Mouse (Mus musculus) left cerebral cortex, adult 18-20 months (tissue): ENCODE measurements at regions not wholly inside any gene's neighbourhood (a gene's known extent, or its start where the extent isn't known, plus 50 kb on each side); places are given as distances from the start of the nearest gene placed in this dataset.
A peak's percentile ranks its signal among the peaks of the same experiment; 100 is the strongest.

ENCODE experiments used
- DNase-seq, 2 experiments: peaks; one replicate each; pipeline ENCODE4 v3.0.0; 2021 to 2022; ENCODE audit warnings: low spot score in 2 of 2, mixed read lengths in 1 of 2

DNA sequence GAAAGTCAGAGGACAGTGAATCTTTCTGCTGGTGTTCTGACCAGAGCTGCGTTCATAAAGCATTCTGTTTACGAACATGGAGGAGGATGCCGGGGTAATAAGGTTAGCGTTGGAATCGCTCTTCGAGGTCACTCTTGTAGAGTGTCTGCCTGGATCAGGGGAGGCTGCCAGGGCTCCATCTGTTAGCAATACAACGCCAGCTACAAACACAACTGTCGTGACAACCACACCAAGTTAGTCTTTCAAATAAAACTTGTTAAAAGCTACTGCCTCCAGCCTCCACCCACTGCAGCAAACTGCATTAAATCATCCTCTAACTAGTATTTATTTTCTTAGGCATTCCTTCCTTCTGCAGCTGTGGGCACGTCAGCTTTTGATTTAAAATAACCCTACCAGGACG is 525.0 kb downstream of the 1700129C05Rik start:
- DNase-seq, result peak; percentile 1 to 9

DNA sequence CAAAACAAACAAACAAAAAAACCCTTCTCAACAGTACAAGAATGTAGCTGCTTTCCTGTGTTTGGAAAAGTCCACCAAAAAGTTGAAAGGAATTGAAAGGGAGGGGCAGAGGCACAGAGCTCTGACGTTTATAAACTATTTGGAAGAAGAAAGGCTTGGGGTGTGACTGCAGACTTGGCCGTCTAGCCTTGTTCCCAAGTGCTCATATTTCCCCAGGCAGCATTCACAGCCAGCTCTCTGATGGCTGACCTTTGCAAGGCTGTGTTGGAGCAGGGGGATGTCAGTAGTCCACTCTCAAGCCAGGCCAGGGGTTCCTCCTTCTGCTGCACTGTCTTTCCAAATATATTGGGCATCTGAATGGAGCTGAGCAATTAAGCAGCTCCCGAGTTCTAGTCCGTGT is 534.5 kb downstream of the 1700129C05Rik start:
- no peak for DNase-seq

DNA sequence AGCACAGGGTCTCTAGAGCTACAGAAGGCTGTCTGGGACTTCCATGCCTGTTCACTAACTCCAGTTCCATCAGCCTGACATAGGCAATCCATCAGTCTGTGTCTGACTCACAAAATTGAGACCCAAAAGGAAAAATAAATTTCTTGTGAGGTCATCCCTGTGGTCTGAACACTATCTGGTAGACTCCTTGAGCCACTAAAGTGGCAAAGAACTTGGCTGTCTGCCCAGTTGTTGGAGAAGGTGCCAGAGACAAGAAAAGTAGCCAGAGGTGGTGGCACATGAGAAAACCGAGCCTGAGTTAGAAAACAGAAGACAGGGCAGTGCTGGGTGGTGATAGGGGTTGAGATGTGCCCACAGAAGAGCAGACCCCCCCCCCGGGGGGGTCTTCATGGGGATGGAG is 535.0 kb downstream of the 1700129C05Rik start:
- DNase-seq, result no peak

DNA sequence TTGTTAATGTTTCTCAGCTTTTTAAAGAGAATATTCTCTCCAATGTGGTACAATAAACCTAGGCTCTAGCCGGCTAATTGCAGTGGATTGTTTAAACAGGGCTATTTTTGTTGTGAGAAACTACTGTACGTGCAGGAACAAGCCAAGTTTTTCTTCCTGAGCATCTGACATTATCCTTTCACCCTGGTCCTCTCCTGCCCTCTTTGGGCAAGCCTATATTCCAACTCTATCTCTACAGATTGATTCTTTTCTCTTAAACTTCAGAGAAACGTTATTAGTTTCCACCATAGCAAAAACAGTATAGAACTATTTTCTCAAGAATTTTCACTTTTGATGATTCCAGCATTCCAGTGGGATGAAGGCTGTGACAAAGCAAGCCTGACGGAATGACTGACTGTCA is 535.2 kb downstream of the Fgf9 start:
- DNase-seq, result no peak

DNA sequence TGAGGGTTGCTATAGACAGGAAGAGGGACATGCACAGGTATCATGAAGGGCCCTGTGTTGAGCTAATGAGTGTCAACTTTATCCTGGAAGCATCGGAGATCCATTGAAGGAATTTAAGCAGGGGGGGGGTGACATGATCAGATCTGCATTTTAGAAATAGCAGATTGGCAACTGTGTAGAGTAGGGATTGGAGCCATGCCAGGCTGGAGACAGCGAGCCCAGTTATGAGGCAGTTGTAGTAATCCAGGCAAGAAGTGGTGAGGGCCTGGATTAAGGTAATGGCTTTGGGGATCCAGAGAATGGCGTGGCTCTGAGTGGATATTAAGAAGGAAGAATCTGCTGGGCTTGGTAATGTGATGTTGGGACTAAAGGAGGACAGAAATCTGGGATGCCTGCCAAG is 528.5 kb downstream of the Fgf9 start:
- no peak for DNase-seq

DNA sequence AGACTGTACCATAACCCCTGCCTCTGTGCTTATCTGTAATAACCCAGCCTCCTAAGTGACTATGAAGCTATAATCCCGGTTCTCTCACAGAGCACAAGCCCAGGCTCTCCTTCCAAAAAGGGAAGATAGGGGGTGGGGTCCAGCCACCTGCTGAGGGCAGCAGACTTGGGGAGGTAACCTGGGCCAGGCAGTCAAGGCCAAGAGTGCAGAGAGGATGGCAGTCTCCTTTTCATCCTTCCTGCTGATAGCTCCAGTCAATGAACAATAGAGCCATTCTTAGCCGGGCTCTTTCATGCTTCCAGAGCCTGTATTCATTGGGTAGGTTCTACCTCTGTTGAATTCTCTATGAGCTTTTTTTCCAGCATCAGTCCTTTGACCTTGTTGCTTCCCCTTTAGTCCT is 527.5 kb downstream of the Fgf9 start:
- DNase-seq, result no peak

DNA sequence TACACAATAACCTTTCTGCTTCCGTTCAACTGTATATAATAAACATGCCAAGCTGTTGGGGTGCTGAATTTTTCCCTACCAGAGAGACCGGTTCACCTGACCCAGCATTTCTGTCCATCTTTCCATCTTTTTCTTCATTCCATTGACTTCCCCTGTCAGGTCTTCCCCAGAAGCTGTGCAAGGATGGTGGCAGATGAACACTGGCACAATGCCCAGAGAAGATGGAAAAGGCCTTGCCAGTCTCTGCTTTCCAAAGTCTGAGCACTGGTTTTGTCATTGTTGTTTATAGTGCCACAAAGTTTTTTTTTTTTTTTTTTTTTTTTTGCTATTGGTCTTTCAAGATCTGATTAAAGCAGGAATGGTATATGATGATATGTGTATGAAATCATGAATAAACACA is 526.6 kb downstream of the Fgf9 start:
- no peak for DNase-seq

DNA sequence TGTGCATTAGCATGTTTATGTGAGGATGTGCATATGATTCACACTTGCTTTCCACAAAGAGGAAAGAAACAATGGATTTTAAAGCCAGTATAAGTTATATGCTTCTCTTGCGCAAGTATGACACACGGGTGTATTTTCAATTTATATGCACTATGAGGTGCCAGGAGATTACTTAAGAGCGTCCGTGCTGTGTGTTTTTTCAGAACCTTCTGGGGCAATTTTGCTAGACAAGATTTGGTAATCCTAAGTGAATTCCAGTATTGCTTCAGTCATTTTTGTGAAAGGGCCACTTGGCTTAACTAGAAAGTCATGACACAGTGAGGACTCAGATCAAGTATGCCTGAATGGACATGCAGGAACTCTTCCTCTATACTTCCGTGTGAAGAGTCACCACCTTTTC is 511.5 kb downstream of the Fgf9 start:
- no peak for DNase-seq

DNA sequence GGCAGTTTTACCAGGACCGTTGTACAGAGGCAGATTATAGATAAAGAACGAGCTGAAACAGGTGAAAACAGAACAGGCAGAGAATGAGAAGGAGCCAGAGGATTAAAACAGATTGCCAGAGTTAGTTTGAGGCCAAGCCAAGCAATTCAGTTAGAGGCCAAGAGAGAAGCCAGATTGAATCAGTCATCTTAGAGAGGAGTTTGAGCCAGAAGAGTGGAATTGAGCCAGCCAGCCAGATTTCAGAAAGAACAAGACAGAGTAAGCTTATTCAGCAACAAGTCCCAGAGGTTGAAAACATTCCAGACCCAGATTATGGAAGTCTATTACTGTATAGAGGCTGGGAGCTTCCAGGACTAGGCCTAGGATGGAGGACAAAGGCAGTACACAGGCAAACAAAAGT is 499.7 kb downstream of the Fgf9 start:
- DNase-seq, result no peak

DNA sequence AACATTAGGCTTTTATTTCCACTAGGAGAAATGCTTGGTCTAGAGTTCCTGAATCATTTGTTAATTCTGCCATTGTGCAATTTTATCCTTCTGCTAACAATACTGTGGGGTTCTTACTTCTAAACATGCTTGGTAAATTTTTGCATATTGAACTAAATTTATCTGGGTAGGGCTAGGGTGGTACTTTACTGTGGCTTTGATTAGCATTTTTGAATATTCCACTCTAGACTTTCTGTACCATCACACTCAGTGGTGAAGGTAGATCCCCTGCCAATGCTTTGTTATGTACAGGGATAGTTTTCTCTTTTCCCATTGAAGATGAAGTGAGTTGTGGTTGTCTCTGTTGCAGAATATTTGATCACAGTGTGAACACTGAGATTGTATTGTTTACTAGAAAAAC is 497.1 kb downstream of the Fgf9 start:
- DNase-seq, result no peak

DNA sequence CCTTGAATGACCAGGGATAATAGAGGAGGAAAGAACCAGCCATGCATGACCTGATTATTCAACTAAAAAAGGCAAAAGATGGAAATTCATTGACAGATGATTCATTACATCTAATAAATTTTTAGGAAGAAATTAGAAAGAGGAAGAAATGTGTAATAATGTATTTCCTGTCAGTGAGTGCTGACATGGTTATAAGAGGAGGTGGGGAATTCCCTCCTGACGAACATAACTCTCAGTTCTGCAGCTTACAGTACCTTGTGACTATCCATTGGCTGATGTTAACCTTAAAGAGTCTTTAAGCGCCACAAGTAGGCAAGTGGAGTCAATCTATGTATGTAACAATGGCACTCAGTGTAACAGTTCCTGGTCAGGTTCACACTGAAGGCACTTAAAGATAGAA is 492.7 kb downstream of the Fgf9 start:
- DNase-seq, result no peak

DNA sequence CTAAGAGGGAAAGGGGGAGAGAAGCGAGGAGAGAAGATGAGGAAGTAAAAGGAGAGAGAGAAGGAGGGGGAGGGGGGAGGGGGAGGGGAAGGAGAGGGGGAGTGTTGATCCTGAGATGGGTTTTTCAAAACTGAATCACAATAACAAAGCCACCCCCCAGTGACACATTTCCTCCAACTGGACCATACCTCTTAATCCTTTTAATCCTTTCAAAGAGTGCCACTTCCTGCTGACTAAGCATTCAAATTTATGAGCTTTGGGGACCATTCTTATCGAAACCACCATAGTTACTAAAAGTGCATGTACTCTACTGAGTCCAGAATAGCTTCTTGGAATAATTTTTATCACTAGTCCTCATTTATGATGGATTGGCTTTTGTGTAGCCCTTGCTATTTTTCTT is 480.4 kb downstream of the Fgf9 start:
- DNase-seq, result no peak

DNA sequence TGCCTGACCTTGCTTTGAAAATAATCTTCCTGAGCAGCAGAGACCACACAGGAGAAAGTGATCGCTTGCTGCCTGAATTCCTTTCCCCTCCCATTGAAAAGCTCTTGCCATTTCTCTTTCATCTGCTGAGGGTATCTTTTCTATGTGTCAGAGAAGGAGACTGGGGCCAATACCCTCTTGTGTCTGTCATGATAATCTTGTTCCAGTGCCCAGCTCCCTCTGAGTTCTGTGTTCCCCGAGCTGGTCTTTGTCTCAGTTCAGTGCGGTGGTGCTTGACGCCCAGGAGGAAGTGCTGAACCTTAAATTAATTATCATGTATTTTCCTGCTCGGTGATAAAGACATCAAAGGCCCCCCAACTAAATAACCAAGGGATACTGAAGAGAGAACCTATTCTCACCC is 475.4 kb downstream of the Fgf9 start:
- no peak for DNase-seq

DNA sequence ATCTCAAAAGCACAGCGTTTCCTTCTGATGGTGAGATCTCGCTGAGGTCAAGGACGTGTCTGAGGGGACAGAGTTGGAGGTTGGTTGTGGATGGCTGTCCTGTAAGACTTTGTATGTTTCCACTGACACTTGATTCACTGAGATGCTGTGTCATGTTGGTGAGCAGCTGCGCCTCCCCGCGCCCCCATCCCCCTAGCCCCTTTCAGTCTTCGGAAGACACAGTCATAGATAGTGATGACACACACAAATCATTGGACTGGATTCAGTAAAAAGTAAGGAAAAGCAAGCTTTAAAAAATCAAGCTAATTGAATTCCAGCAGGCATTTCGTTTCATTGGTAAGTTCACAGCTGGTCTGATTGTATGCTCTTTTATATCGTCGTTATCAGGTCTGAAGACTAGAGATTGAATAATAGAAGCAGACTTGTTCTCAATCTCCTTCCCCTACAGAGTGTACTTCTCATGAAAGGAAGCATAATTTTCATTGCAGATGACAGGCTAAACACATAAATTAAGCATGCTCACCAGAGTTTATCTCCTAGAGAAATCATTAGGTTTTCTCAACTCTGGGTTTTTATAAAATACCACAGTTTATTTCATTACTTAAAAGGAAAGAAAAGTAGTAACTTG is 472.9 kb downstream of the Fgf9 start:
- no peak for DNase-seq

DNA sequence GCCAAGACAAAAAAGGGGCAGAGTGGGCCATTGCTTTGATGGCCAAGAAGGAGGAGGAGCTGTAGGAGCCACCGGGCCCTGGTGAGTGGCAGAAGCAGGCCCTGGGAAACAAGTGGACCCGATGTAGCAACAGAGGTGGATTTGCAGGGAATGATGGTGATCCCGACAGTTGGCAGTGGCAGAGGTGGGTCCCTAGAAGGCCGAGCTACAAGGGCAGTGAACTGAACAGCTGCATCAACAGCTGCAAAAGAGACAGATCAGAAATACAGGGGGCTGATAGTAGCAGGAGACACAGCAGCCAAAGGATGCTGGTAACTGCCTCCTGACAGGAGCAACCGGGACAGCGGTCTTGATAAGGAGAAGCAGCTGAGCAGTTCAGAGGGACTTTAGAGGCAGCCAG is 467.8 kb downstream of the Fgf9 start:
- DNase-seq, result no peak

DNA sequence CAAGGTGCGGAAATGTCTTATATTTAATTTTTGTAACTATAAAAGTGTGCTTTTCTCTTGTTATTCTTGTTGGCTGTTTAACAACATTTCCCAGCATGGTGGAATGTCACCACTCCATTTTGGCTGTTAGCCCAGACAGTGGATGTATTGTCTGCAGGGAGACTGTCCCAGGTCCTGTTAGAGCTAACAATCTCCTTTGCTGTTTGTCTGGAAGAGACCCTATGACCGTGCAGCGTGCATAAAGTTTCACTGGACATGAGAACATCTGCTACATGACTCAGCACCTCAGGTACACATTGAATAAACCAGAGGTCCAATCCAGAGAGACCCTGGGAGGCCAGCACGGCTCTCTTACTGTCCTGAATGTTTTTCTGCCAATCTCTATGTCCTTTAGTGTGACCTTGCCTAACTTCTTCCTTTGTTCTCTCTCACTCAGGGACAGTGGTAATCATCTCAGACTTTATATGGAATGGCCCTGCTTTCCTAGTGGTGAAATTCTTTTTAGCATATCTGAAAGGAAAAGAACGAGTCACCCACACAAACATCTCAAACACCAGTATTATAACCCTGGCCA is 450.7 kb downstream of the Fgf9 start:
- DNase-seq, result no peak

DNA sequence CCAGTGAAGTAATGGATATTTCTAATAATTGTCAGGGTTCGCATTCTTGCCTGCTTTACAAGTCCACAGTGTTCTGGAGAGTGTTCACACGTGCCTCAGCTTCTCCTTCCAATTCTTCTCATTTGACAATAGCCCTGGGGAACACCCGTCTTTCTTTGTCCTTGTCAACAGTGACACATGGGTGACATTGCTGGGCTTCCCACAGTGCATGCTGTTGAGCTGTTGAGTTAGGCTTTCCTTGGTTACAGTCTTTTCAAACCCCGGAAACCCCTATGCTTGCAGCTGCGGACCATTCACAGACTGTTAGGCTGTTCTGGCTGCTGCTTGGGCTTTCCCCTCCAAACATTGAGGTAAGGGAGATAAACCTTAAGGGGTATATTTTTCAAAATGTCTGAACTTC is 450.0 kb downstream of the Fgf9 start:
- no peak for DNase-seq

DNA sequence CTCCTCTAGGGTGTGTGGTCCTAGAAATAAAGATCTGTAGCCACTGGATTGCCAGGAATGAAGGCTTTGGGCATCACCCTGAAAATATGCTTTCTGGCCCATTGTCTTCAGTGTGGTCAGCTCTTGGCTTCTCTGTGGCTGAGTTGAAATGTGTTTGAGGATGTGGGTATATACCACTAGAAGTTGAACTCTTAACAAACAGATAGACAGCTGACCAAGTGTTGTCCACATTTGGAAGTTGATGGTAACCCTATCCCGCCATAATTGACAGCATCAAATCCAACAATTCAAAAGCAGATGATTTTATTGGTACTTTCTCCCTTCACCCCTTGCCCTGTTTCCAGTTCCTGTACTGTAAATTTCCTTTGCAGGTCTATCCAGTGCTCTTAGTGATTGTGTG is 448.7 kb downstream of the Fgf9 start:
- DNase-seq, result no peak

DNA sequence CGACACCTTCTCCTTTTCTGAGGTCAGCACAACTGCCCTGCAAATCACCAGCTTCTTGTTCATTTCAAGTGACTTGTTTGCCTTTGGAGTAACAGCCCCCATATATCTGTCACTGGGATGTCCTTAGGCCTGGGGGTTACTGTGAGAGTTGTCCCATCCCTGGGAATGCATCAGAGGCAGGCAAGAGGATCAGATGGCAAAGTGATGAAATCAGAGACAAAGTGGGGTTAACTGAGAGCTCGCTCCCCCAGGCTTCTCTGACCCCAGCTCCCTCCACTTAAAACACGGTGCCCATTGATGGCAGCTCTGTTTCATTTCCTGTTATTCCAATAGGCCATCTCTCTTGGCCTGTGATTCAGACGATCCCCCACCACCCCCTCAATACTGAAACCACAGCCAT is 446.2 kb downstream of the Fgf9 start:
- DNase-seq, result no peak

DNA sequence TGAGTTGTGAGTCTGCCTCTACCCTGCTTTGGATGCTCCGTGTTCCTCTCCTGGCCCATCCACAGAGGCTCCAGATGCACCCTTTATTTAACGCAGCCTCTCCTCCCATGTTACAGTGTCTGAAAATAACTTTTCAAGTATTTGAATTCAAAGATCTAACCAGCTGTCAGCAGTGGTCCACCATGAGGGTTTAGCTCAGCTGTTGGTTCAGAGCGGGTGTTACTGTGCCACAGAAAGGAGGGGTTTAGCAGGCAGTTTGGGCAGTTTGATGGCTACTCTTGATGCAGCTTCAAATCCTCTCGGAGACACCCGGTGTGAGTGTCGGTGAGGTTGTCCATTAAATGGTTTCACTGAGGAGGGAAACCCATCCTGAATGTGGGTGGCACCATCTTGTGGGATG is 441.8 kb downstream of the Fgf9 start:
- DNase-seq, result no peak

DNA sequence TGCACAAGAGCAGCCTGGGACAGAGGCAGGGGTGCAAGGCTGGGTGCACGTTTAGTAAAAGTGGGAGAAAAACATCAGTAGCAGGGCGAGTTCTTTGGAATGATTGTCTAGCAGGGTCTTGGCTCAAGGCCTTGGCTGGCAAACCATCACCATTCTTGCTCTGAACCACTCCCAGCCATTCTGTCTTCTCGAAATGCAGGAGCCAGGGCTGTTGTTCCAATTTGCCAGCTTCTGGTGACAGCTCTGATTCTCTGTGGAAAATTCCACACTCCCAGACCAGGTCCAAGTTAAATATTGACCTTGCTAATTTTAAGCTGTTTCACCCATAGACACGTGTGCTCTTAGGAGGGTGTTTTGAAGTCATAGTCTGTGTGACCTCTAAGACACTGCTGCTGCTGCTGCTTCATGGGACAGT is 441.2 kb downstream of the Fgf9 start:
- DNase-seq, result no peak

DNA sequence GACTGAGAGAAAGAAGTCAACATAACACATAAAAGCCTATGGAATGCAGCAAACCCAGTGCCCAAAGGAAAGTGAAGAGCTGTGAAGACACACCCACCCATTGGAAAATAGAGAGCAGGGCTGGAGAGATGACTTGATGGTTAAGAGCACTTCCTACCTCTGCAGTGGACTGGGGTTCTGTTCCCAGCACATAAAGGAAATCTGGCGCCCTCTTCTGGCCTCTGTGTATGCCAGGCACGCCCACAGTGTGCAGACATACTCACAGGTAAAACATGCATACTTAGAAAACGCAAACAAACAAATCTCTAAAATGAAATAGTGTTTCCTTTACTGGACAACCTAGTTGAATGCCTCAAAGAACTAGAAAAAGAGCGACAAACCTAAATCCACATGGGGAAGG is 440.4 kb downstream of the Fgf9 start:
- DNase-seq, result no peak

DNA sequence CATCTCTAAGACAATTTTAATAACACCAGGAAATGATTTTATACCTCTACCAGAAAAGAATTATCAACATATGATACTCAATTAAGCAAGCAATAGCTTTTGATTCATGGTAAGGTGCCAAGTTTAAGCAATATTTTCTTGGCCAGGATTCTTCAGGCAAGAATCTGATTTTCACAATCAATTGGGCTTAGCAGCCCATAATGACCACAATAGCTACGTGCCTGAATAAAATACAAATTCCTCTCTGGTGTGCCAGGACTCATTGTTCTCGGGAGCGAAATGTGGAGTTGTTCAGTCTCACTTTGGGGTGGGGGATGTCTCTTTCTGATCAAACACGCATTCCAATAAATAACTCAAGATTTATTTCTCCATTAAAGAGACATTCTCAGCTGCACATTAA is 438.8 kb downstream of the Fgf9 start:
- DNase-seq, result no peak

DNA sequence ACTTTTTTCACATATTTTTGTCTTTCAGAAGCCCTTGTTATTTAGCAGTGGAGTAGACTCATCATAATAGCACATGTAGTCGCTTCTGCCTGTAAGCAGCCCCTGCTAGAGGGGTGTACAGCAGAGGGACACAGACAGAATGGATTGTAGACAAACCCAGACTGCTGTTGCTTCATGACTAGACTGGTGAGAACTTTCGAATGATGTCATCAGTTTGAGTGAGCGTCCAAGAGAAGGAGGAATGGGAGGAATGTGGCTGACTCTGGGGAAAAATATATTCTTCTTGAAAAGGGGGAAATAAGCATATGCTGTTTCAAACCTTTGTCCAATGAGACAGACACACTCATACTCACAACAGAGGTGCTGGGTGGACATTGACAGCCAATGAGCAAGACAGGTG is 436.1 kb downstream of the Fgf9 start:
- no peak for DNase-seq
